ENCODE assay signal across 23 mouse cellular contexts in genomic region chr10:95839036-95839435, GRCm38 (mm10). TPM values are rescaled to one million over a fixed set of nuclear protein-coding genes. Genes with fewer than 3 reads are reported as not detected.
"Had no signal": no experiment of that assay in that cellular context is flagged by ENCODE, and none has a peak within 500 bp of the region (broad histone marks: within the 10 kb centered on the region; RNA-seq: fewer than 3 reads in every experiment).

No protein-coding gene starts in this region.

- ATAC-seq: lung, postnatal 0 days had no signal

- H3K4me2 ChIP-seq: lung, embryonic 15.5 days; midbrain, embryonic 12.5 days; neural tube, embryonic 12.5 days; stomach, embryonic 15.5 days had no signal

- H3K36me3 ChIP-seq: lung, embryonic 15.5 days; midbrain, embryonic 12.5 days; neural tube, embryonic 12.5 days; stomach, embryonic 15.5 days had no signal

- DNase-seq: lung, adult 2 months; lung, postnatal 14 days; lung, postnatal 36 days; midbrain, embryonic 14.5 days; right cerebral cortex, postnatal 14 days; thymus, adult 2 months; thymus, postnatal 25 days; thymus, postnatal 4 days had no signal

- H3K4me1 ChIP-seq: lung, embryonic 15.5 days; megakaryocyte, embryonic 14.5 days; neural tube, embryonic 12.5 days; stomach, embryonic 15.5 days had no signal

- H3K9me3 ChIP-seq: lung, embryonic 15.5 days; megakaryocyte, embryonic 14.5 days; midbrain, embryonic 12.5 days; neural tube, embryonic 12.5 days; stomach, embryonic 15.5 days had no signal

- H3K4me3 ChIP-seq: lung, embryonic 15.5 days; megakaryocyte, embryonic 14.5 days; midbrain, embryonic 12.5 days; neural tube, embryonic 12.5 days; stomach, embryonic 15.5 days had no signal

- H3K9ac ChIP-seq: lung, embryonic 15.5 days; midbrain, embryonic 12.5 days; neural tube, embryonic 12.5 days; stomach, embryonic 15.5 days had no signal

- H3K27me3 ChIP-seq: lung, embryonic 15.5 days; midbrain, embryonic 12.5 days; neural tube, embryonic 12.5 days; stomach, embryonic 15.5 days had no signal

- H3K27ac ChIP-seq: lung, embryonic 15.5 days; macrophage; midbrain, embryonic 12.5 days; neural tube, embryonic 12.5 days; stomach, embryonic 15.5 days; stomach, postnatal 0 days had no signal

RNA-seq across cellular contexts. Expression of gene Gm33543, which starts 3.7 kb away (rescaled TPM):
- total RNA-seq: megakaryocyte progenitor cell, adult 5-6 weeks; midbrain, postnatal 0 days; monocyte, adult 5-6 weeks had no signal
- polyA plus RNA-seq: lung, embryonic 15.5 days; lung, postnatal 0 days; macrophage; midbrain, embryonic 12.5 days; midbrain, embryonic 14.5 days; neural tube, embryonic 12.5 days; neural tube, embryonic 14.5 days; spleen, adult 2 months; stomach, embryonic 15.5 days; stomach, postnatal 0 days; testis, adult 2 months; urinary bladder, adult 2 months had no signal
